Mouse (Mus musculus) retina, postnatal 7 days (tissue): ENCODE results near the gene Pde10a.

ENCODE experiments used
- DNase-seq: peaks from one replicate; pipeline ENCODE4 v3.0.0-alpha.2; 2012; ENCODE audit warnings: low read depth, low spot score

Gene Pde10a

GRCm38 (mm10) chr17:8525971-8526740 is 984 bp downstream of the Pde10a start:
- no peak for DNase-seq

DNA sequence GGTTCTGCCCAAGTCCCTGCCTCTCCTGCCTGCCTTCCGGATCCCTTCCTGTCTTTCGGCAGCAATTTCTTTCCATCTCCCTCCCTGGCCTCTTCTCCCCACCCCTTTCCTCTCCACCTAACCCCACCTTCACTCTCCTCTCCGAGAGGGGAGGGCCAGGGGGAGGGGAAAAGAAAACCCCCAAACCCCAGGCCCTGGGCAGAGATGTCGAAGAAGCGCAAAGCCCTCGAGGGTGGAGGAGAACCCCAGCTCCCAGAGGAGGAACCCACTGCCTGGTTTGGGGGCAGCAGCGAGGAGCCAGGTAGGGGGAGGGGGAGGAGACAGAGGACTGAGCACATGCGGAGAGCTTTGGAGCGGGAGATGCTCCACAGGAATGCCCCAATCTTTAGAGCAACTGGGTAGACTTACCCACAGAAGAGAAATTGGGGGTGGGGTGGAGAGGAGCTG is 1.7 kb downstream of the Pde10a start:
- DNase-seq: no peak

DNA sequence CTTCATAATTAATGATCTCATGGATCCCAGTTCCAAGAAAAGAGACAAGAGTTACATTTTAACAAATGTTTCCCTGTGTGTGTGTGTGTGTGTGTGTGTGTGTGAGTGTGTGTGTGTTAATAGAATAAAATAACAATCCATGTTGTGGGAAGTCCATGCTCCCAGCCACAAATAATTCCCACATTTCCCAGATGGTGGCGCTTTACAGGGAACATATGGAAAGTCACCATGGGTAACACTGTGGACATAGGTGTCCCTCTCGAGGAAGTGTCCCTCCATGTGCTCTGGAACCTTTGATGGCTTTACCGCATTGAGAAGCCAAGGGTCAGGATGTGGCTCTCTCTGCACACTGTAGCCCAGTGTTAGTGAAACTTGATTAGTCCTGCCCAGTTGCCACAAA is 3.5 kb downstream of the Pde10a start:
- DNase-seq: no peak

DNA sequence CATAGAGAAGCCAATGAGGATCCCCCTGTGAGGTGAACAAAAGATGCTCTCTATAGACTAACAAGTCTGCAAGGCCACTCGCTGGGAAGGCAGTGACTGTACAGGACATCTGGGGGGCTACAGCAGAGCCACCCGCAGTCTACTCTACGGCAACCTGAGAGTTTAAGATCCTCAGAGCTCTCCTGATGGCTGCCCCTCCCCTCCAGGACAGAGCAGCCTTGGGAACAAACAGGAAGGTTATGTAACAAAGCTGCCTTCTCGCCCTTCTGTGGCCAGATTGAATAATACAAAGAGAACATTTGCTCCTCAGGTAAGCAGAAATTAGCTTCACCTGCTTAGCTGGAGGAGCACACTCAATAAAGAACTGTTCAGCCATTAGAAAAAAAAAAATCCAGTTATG is 7.4 kb downstream of the Pde10a start:
- no peak for DNase-seq

GRCm38 (mm10) chr17:8533828-8534227 is 8.7 kb downstream of the Pde10a start:
- DNase-seq: no peak

DNA sequence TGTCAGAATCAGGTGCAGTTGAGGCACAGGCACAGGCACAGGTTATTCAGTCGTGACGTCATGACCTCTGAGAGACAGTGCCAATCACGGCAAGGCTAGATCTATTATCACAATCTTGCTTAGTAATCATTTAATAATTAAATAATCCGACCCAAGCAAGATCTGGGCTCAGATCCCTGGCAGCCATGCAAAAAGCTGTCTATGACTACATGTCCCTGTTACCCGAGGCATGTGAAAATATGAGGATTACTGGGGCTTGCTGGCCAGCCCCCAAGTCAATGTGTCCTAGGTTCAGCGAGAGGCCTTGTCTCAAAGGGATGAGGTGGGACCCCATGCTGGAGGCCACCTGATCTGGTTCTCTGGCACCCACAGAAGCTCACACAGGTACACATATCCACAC is 11.3 kb downstream of the Pde10a start:
- no peak for DNase-seq

- DNase-seq: no peak
Observed at GRCm38 (mm10) chr17:8538102-8538501, 12.9 kb downstream of the Pde10a start.

GRCm38 (mm10) chr17:8541974-8542538 is 16.9 kb downstream of the Pde10a start:
- no peak for DNase-seq

DNA sequence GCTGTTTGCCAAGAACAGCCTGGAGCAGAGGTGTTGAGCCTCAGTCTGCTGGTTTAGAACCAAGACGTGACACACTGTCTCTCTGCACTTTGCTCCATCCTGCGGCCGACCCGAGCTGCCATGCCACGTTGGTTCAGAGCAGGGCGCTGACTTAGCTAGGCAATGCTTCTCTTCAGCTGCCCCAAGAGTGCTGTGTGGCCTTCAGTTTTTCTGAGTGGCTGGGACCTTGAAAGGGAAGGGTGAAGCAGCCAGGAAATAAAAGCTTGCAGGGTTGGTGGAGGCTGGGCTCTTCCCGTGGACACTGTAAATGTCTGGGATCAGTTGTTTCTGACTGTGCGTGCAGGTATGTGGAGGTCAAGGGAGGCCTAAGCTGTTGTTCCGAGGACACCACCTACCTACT is 21.2 kb downstream of the Pde10a start:
- DNase-seq: no peak

DNA sequence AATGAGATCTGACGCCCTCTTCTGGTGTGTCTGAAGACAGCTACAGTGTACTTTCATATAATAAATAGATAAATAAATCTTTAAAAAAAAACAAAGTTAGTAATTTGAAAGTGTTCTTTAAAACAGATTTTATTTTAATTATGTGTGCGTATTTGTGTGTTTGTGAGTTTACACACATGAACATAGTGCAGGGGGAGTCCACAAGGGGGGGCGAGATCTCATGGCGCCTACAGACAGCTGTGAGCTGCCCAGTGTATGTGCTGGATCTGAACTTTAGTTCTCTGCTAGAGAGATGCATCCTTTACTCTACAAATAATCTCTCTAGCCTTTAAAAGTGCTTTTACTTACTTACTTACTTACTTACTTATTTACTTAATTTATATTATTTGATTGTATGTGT is 23.6 kb downstream of the Pde10a start:
- no peak for DNase-seq

GRCm38 (mm10) chr17:8551641-8552040 is 26.5 kb downstream of the Pde10a start:
- no peak for DNase-seq

DNA sequence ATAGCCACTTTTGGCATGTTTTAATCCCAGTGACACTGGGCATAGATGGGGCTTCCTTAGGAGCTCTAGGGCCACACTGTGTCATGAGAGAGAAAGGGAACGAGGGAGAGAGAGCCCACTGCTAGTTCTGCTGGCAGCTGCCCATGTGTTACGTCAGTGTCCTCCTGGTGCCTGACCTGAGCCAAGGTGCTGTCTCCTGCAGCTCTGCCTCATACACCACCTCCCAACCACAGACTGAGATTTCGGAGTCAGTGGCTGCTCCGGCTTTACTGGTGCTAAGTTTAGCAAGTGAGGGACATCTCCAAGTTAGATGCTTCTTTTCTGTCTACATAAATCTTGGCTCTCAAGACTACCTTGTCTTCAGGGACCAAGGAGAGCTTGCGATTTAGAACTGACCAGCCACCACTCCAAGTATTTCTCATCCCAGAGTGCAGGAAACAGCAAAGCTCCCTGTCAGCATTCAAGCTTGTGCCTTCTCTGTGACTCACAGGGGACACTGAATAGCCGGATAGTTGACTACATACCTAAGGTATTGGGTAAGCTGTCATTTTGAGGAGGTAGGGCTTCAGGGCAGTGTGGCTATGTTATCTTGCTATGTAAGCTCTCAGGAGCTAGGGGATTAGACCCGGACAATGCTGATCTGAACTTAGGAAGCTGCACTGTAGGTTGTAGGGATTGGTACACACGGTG is 27.3 kb downstream of the Pde10a start:
- no peak for DNase-seq

DNA sequence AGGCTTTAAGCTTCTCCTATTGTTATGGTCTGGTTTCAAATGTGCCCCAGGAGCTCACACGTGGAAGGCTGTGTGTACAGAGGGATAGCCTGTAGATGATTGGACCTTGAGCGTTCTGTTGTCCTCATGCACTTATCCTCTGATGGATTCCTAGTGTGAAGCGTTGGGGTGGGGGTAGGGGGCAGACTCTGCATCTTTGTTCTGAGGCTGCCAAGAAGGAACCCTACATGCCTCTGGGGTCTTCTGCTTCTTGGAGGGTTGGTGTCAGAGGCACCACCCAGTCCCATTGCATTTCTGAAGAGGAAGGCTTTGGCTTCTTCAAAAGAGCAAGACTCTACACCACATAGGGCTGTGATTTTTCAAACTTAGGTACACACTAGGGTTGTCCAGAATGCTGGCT is 28.4 kb downstream of the Pde10a start:
- DNase-seq: no peak

DNA sequence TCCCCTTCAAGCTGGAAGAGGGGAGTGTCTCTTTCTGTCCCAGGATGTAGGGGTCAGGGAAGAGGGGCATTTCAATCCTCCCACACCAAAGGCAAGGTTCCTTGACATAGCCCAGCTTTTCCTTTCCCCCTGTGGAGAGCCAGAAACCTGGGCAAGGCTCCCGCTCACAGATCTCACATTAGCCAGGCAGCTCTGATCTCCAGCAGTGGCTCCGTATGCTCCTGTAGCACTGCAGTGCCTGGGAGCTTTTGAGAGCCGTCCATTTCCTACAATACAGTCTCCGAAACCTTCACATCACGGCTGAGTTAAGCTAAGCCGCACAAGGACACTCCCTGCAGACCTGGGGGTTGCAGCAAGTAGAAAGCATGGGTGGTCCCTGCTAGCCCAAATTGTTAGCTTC is 29.0 kb downstream of the Pde10a start:
- DNase-seq: no peak

GRCm38 (mm10) chr17:8555785-8556184 is 30.6 kb downstream of the Pde10a start:
- no peak for DNase-seq

GRCm38 (mm10) chr17:8556223-8556622 is 31.1 kb downstream of the Pde10a start:
- no peak for DNase-seq

DNA sequence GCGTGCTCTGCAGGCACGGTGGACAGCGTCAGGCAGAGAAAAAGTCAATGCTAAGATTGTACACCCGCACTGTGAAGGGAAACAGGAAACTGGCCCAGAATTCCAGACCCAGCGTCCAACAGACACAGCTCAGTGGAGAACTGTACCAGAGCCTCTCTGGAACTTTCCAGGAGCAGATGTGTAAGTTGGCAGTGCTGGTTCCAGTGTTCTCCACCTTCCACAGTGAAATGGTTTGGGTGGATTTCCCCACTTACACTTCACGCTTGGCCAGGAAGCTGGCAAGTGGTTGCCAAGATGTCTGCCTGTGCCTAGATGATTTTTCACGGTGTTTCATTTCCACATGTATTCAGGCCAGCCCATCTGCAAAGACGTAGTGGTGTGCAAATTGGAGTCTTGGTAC is 32.8 kb downstream of the Pde10a start:
- DNase-seq: no peak

GRCm38 (mm10) chr17:8562101-8562885 is 37.1 kb downstream of the Pde10a start:
- no peak for DNase-seq

DNA sequence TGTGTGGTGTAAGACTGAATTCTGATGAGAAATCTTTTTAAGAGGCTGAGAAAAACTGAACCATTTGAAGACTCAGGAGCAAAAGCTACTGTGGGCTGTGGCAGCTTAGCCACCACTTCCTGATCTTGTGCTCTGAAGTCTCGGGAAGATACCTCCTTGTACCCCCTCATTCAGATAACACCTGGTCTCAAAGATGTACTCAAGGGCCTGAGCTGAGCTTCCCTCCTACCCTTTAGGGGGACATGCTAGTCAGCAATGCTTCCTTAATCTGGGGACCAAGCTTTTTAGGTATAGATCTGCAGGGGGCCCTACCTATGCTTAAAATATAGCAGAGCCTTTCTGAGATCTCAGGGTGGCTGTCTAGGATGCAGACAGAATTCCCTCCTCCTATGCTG is 37.7 kb downstream of the Pde10a start:
- no peak for DNase-seq

GRCm38 (mm10) chr17:8566850-8567249 is 41.7 kb downstream of the Pde10a start, which contains the start of gene Gm17087:
Gene Gm17087 (minus strand): TSS chr17:8566950.
- no peak for DNase-seq

- DNase-seq: no peak
Observed at GRCm38 (mm10) chr17:8573542-8574260, 48.5 kb downstream of the Pde10a start.
